Mouse (Mus musculus): ENCODE results near the gene Pigt.

Pigt gene

GRCm38 (mm10) chr2:164496847-164497690 is at the start of gene Pigt:
Pigt (plus strand) TSS chr2:164497520.
- DNase-seq (ENCODE audit: low spot score in 2 of 2): peak; percentile 80 to 84

DNA sequence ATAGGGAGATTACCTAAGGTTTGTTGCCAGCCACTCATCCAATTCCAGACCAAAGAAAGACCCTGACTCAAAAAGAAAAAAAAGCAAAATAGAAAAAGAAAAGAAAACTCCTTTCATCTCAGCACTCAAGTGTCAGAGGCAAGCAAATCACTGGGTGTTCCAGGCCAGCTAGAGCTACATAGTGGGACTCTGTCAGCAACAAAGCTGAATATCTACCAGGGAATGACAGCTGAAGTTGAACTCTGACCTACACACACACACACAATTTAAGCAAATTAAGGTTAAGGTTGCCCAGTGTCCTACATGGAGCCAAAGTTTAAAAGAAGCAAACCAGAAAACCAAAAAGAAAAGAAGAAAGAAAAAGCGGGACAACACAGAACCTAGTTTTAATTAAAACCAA is 49.2 kb upstream of the Pigt start:
- no peak for DNase-seq (ENCODE audit: low spot score in 2 of 2)

- no peak for DNase-seq (ENCODE audit: low spot score in 2 of 2)
These were observed 48.4 kb upstream of the Pigt start for GRCm38 (mm10) chr2:164448921-164449320.

DNA sequence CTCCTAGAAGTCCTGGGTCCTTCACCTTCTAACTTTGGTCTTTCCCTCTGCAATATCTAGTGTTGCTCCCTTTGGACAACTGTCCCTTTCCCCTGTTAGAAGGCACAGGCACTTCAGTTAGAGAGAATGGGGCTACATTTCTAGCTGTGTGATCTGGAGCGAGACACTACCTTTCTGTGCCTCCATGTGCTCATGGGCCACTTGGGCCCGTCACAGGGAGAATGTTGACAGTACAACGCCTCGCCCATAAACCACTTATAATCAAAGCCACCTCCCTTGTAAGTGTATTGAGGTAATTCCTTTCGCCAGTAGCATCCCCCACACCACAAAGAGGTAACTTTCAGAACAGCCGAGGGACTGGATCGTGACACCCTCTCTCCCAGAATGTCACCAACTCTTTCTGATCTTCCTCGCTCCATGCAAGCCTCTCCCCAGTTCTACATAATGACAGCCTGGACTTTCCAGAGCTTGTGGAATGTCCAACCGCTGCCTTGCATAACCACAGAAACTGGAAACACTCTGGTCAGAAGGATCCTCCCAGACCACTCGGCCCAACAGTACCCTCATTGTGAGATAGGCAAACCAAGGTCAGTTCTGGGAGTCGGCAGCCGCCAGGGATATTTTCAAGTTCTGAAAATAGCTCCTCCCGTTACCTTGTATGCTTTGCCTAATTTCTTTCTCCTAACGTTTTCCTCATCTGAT is 47.8 kb upstream of the Pigt start:
- DNase-seq (ENCODE audit: low spot score in 2 of 2): no peak

- DNase-seq (ENCODE audit: low spot score in 2 of 2): no peak
These were observed 45.2 kb upstream of the Pigt start for GRCm38 (mm10) chr2:164452000-164452676.

- no peak for DNase-seq (ENCODE audit: low spot score in 2 of 2)
These were observed 44.1 kb upstream of the Pigt start for GRCm38 (mm10) chr2:164453047-164453757.

DNA sequence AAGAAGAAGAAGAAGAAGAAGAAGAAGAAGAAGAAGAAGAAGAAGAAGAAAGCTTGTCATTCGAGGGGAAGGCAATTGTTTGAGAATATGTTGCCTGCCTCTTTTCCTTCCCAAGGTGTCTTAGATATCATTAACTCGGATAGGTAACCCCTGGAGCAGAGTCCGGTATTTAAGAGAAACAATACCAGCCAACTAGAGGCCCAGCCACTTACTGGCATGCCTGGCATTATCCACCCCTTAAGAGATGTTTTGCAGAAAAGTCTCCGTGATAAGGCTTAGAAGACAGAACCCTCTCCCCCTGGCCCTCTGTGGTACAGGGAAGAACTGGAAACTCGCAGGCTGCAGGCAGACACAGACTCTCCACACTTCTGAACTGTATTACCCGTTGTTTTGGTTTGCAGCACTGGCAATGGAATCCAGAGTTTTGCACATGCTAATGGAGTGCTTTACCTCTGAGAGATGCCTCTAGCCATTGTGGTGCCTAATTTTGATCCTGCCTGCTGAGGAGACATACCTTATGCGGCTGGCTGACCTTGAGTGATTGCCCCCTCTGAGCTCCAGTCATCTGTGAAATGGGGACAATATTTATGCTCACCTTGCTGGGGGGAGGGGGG is 43.3 kb upstream of the Pigt start:
- DNase-seq (ENCODE audit: low spot score in 2 of 2): no peak

GRCm38 (mm10) chr2:164454846-164455245 is 42.5 kb upstream of the Pigt start:
- peak; percentile 64 to 75 for DNase-seq (ENCODE audit: low spot score in 2 of 2)

- no peak for DNase-seq (ENCODE audit: low spot score in 2 of 2)
These were observed 41.7 kb upstream of the Pigt start for GRCm38 (mm10) chr2:164455421-164456190.

GRCm38 (mm10) chr2:164456413-164456812 is 40.9 kb upstream of the Pigt start:
- no peak for DNase-seq (ENCODE audit: low spot score in 2 of 2)

DNA sequence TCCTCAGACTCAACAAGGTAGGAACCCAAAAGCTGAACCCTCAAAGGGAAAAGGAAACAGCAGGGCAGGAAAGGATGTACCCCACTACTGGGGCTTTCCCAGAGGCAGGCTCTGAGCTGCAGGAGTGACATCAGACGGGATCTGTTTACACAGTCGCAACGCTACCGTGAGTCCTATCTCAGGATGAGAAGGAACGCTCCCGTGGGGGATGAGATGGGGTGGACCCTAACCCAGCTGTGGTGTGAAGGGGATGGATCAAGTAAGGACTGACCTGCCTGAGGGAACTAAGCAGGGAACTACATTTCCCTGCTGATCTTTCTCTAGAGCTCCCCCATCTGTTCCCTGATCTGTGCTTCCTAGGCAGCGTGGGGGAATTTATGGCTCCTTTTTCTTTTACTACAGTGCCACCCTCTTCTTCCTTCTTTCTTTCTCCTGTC is 40.4 kb upstream of the Pigt start, which contains the start of gene Sys1:
TSS of gene Sys1 (plus strand) at position 101 of the 437 bp plus-strand sequence.
- DNase-seq (ENCODE audit: low spot score in 2 of 2): peak in 1 of 2 experiments; percentile 26

DNA sequence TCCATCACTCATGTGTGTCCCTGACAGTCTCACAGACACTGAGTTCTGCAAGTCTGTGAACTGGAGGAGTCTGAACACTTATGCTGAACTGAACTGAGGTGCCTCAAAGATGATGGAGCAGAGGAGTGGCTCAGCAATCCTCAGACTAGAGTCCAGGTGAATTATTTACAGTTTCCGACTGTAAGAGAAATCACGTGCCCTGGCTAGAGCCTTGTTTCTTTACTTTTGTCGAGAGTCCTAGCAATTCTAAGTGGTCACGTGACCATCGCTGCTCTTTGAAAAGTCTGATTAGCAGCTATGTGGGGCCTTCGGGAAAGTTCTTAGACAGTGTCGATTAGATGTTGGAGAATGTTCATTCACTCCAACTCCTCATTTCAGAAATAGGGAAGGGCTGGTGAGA is 39.4 kb upstream of the Pigt start:
- no peak for DNase-seq (ENCODE audit: low spot score in 2 of 2)

DNA sequence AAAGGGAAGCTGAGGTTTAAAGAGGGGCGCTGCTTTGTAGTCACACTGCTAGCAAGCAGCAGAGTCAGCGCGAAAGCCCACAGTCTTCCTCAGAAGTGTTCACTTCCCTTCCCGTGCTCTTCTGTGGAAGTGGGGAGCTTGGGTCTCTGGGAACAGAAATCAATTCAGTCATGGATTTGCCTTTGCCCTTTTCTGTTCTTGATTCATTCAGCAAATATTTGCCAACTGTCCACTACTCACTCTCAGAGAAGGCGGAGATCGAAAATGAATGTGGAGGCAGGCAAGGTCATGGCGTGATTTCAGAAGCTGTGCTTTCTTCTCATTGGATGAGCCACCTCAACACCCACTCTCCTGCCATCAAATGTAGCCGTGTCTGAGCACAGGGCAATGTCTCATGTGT is 38.8 kb upstream of the Pigt start:
- DNase-seq (ENCODE audit: low spot score in 2 of 2): no peak

- peak; percentile 96 for DNase-seq (ENCODE audit: low spot score in 2 of 2)
These were observed 36.4 kb upstream of the Pigt start, which contains the start of gene Gm20458 for GRCm38 (mm10) chr2:164460745-164461551. Gm20458 (plus strand) TSS chr2:164460967.

GRCm38 (mm10) chr2:164465161-164465560 is 32.2 kb upstream of the Pigt start:
- DNase-seq (ENCODE audit: low spot score in 2 of 2): no peak

GRCm38 (mm10) chr2:164466787-164467186 is 30.5 kb upstream of the Pigt start:
- DNase-seq (ENCODE audit: low spot score in 2 of 2): no peak

DNA sequence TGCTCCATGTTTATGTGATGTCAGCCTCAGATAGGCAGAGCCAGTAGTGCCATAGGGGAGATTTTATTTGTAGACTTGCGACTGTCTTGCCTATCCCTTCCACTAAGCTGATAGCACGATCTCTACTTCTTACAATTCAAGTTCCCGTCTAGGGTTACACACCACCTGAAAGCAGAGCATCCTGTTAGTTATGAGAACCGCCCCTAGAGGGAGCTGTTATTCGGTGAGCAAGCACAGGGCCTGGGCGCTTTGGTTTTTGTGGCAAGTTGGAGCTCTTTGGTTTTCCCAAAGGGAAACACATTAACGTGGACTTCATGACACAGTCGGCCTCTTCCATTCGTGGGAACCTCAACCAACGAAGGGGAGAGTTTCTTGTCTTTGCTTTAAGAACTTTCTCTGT is 27.1 kb upstream of the Pigt start:
- DNase-seq (ENCODE audit: low spot score in 2 of 2): no peak

- DNase-seq (ENCODE audit: low spot score in 2 of 2): no peak
These were observed 23.7 kb upstream of the Pigt start, which contains the start of gene Trp53tg5 for GRCm38 (mm10) chr2:164473624-164474023. Trp53tg5 (minus strand) TSS chr2:164473724.

DNA sequence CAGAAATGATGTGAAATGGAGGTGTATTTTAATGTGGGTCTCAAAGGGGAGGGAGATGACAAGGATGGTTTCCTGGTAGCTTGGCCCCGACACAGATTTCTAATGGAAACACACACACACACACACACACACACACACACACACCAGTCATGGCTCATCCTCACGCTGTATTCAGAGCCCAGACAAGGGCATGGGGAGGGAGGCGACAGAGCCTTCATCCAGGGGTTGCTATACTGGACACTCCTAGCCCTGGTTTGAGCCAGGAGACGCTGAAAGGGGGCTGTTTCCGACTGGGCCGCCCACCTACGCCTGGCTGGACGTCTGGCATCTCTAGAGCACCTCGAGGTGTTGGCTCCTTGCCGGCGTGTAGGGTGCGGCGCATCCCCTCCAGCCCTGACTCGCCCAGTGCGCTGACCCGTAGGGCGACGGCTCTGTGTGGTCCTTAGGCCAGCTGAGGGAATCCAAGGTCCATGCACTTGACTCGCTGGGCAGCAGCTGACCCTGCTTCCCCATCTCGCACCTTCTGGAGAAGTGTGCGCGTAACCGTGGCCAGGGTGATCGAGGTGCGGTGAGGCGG is 11.6 kb upstream of the Pigt start, which contains the start of gene Dbndd2:
TSS of gene Dbndd2 (plus strand) at position 426 of the 577 bp plus-strand sequence.
- peak in 1 of 2 experiments; percentile 68 for DNase-seq (ENCODE audit: low spot score in 2 of 2)
